Mouse (Mus musculus) kidney, postnatal 0 days (tissue): ENCODE results near the gene Ubac2. TPM values are rescaled to one million over a fixed set of nuclear protein-coding genes. Genes with fewer than 3 reads are reported as not detected.

Source experiments
- ATAC-seq: fragments of 200-750 bp; cut with Nextera tagmentation; replicated peaks from 2 replicates; pipeline ENCODE4 v1.8.0; 2017; ENCODE audit warnings: low read depth, moderate number of reproducible peaks, moderate TSS enrichment, moderate library complexity; ENCODE audit not compliant: low FRiP score
- DNase-seq: peaks from one replicate; pipeline ENCODE4 v3.0.0-alpha.2; 2016; ENCODE audit warnings: low spot score
- H3K27ac ChIP-seq: fragments of 300-500 bp; sonication (generic); 2 replicates; pipeline ENCODE4 v1.5.1; 2014; ENCODE audit warnings: mild to moderate bottlenecking
- H3K27me3 ChIP-seq: fragments of 300-500 bp; sonication (generic); 2 replicates; pipeline ENCODE4 v1.6.1; 2014; ENCODE audit warnings: low read length, mixed read lengths; ENCODE audit not compliant: insufficient read depth
- H3K36me3 ChIP-seq: fragments of 300-500 bp; sonication (generic); 2 replicates; pipeline ENCODE4 v1.6.1; 2014; ENCODE audit warnings: low read length, mixed read lengths; ENCODE audit not compliant: insufficient read depth
- H3K4me1 ChIP-seq: fragments of 300-500 bp; sonication (generic); replicated peaks from 2 replicates; pipeline ENCODE4 v1.6.1; 2014; ENCODE audit warnings: antibody characterized with exemption, low read length, mixed read lengths; ENCODE audit not compliant: insufficient read depth
- H3K4me2 ChIP-seq: fragments of 300-500 bp; sonication (generic); 2 replicates; pipeline ENCODE4 v1.6.1; 2014; ENCODE audit warnings: mild to moderate bottlenecking, low read length, moderate library complexity, mixed read lengths
- H3K4me3 ChIP-seq: fragments of 300-500 bp; sonication (generic); replicated peaks from 2 replicates; pipeline ENCODE4 v1.5.1; 2014; ENCODE audit warnings: low read depth, low read length
- H3K9ac ChIP-seq: fragments of 300-500 bp; sonication (generic); 2 replicates; pipeline ENCODE4 v1.6.1; 2014; ENCODE audit warnings: low read depth, low read length
- H3K9me3 ChIP-seq: fragments of 300-500 bp; sonication (generic); replicated peaks from 2 replicates; pipeline ENCODE4 v1.6.1; 2016; ENCODE audit warnings: low read length, inconsistent platforms, mixed read lengths
- CTCF ChIP-seq: IDR thresholded peaks from 2 replicates; pipeline ENCODE4 v1.5.1; 2016; ENCODE audit warnings: antibody characterized with exemption, low read depth, mild to moderate bottlenecking, moderate library complexity
- WGBS: fragments of 180-500 bp; shearing (Covaris S2); extraction: QIAGEN DNeasy Blood & Tissue Kit; methylation state at CpG from one replicate; pipeline ENCODE4 v1.1.7; 2014; 5-methylcytosine and 5-hydroxymethylcytosine counted together
- polyA plus RNA-seq: library from polyadenylated mRNA; unstranded; fragments of >200 nt; fragmentation: Nextera tagmentation; extraction: Ambion mirVana; gene quantifications from 2 replicates; pipeline ENCODE4 v1.2.1, GENCODE M21; 2015

The Ubac2 gene
- polyA plus RNA-seq, 1 experiment from 2014 or later = 70.2 TPM

DNA sequence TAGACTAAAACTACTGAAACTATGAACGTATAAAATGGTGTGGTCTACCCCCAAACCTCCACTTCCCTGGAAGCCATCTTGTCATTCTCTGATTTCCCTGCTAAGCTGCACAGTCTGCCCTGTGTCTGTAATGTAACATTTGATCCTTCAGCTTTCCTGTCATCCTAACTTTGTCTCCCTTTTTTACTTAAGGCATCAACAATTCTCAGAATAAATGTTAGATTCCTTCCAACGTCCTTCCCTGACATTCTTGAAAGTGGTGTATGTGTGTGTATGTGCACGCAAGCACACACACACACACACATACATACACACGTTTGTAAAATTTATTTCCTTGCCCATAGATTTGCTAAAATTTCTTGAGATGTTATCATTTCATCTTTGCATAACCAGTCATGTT, 81.6 kb downstream of the Ubac2 start:
- Histone ChIP-seq H3K4me2 (no peak overlapping the region), H3K9ac (no peak overlapping the region), H3K27me3 (no peaks in the 10 kb centered on the region), H3K9me3 (no peaks in the 10 kb centered on the region), H3K36me3 (no peaks in the 10 kb centered on the region), H3K4me1 (peaks cover 25% of the 10 kb centered on the region), H3K27ac (no peak overlapping the region), H3K4me3 (no peak overlapping the region)
- ATAC-seq (no peak), DNase-seq (no peak)
- no peak for TF ChIP-seq CTCF
- WGBS = 85% methylated on average over 4 of the region's 4 CpGs

DNA sequence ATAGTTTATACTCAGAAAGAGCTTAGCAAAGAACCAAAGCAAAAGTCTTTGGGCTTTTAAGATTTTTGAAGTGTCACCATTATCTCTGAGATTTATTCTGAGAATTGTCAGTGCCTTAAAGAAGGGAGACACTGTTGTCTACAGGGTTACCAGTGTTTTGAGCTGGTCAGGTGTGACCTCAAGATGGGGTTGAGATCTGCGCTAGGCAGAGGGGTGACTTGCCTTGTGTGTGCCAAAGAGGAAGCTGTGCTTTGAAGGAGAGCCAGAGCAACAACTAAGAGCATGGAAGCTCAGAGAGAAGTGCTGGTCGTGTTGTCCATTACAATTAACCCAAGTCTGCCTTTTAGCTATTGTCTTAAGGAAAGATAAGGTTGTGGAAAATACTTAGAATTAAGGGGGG, 82.1 kb downstream of the Ubac2 start:
- no peaks in the 10 kb centered on the region for H3K36me3 ChIP-seq
- no peak overlapping the region for H3K27ac ChIP-seq
- WGBS = 77% methylated on average over 2 of the region's 2 CpGs
- H3K4me1 ChIP-seq = peaks cover 25% of the 10 kb centered on the region
- H3K9me3 ChIP-seq = no peaks in the 10 kb centered on the region
- H3K4me2 ChIP-seq = no peak overlapping the region
- H3K27me3 ChIP-seq = no peaks in the 10 kb centered on the region
- ATAC-seq = no peak
- DNase-seq = no peak
- H3K9ac ChIP-seq = no peak overlapping the region
- TF ChIP-seq CTCF = no peak
- no peak overlapping the region for H3K4me3 ChIP-seq

DNA sequence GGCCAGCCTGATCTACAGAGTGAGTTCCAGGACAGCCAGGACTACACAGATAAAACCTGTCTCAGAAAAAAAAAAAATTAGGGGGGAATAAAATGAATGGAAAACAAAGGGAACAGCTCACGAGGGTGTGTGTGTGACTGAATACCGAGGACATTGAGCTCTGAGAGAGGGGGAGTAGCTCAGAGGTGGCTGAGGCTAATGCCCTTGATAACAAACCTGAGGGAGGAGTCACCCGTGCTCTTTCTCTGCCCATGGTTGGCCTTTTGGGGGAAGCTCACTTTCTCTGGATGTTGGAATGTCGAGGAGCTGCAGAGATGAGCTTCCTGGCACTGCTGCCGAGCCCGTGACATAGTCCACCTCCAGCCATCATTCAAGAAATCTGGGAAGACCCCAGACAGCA, 82.6 kb downstream of the Ubac2 start:
- no peak overlapping the region for H3K4me2 ChIP-seq
- no peak for TF ChIP-seq CTCF
- H3K4me3 ChIP-seq = no peak overlapping the region
- H3K27ac ChIP-seq = no peak overlapping the region
- DNase-seq (no peak), ATAC-seq (no peak)
- H3K27me3 ChIP-seq = no peaks in the 10 kb centered on the region
- no peaks in the 10 kb centered on the region for H3K36me3 ChIP-seq
- H3K4me1 ChIP-seq = peaks cover 25% of the 10 kb centered on the region
- 35% methylated on average over 6 of the region's 6 CpGs for WGBS
- no peak overlapping the region for H3K9ac ChIP-seq
- H3K9me3 ChIP-seq = no peaks in the 10 kb centered on the region

DNA sequence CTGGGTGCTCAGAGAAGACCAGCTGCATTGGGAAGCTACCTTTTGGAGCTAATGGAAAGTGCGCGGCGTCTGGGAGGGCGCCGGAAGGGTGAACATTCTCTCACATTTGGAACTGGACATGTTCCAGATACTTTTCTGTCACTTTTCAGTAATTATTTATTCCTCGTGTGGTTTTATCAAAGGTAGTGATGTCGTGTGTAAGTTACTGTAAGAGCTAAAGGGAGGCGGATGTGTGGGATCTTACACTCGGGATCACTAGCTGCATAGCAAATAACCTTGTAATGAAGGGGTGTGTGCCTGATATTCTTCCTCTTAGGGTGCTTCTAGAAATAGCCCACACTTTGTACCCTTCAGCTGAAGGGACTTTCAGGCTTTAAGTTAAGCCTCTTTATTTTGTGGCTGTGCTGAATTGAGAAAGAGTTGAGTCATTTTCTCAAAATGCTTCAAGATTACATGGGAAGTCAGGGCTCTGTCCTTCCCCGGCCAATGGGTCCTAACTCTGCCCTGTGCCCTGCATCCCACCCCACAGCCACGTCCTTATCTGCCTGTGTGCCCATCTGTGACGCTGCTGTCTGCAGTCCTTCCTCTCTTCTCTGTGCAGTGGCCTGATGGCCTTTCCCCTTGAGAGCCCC, 83.2 kb downstream of the Ubac2 start:
- peaks cover 25% of the 10 kb centered on the region for H3K4me1 ChIP-seq
- H3K4me2 ChIP-seq = no peak overlapping the region
- 58% methylated on average over 12 of the region's 12 CpGs for WGBS
- no peaks in the 10 kb centered on the region for H3K9me3 ChIP-seq
- no peak overlapping the region for H3K9ac ChIP-seq
- no peak overlapping the region for H3K27ac ChIP-seq
- no peaks in the 10 kb centered on the region for H3K36me3 ChIP-seq
- DNase-seq (no peak), ATAC-seq (peak; percentile 38; the same call in 1 of the 2 replicates)
- H3K4me3 ChIP-seq = no peak overlapping the region
- TF ChIP-seq CTCF = no peak
- no peaks in the 10 kb centered on the region for H3K27me3 ChIP-seq

DNA sequence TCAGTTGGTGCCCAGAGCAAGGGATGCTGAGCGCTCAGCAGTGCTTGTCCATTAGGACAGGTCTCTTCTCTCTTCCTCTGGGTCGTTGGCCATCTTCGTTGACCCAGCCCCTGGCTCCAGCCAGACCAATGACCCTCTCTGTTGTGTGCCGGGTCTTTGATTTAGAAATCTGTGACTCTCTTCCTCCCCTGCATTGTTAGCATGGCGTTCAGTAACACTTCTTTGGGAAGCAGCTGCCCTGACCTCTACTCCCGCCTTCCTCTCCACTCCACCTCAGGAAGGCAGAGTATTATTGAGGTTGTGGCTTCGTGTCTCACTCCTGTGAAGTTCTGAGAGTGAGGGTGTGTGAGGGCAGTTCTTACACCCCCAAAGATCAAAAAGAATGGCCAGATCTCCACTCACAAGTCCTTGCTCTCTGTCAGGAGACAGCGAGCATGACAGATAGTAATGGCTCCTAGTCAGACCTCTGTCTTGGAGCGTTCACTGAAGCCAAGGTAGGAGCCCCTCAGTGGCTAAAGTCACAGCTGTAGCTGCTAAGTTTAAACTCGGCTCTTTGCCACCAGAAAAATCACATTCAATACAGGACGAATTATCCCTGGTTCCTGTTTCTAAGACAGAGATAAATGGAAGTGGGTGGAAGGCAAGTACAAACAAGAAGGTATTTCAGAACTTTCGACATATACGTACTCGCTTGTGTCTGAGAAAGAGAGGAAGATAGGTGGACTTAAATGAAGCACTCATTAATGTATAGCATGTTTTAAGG, 83.9 kb downstream of the Ubac2 start:
- 43% methylated on average over 14 of the region's 14 CpGs for WGBS
- no peak; the same call in 1 of the 2 replicates for ATAC-seq

DNA sequence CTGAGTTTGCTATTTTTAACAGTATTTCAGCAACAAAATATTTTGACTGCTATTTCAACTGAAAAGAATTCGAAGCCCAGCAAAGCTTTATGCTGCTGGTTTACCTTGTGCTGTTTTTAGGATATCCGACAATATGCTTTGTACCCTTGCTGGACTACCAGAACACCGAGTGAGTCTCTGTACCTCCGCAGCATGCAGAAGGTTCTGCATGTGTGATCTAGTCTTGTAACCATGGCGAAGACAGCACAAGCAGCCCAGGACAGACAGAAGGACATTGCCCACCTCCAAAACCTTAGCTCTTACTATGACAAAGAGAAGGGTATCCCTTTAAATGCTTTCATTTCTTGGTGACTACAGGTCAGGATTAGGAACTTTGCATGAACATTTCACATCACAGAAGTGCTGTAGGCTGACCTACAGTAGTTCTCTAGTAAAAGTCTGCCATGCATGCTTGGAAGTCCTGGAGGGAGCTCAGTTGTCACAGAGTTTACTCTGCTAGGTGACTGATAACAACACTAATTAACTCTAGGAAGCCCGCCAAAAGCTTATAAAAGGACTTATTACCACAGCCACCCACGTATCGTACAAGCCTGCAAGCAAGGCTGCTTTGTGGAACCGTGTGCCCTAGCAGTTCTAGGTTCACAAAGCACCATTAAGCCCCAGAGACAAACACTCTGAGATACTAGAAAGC, 85.0 kb downstream of the Ubac2 start:
- H3K27ac ChIP-seq = no peak overlapping the region
- H3K4me3 ChIP-seq = no peak overlapping the region
- WGBS = 48% methylated on average over 9 of the region's 9 CpGs
- peak overlapping the region; percentile 23; the same call in 1 of the 2 replicates for H3K4me2 ChIP-seq
- no peak overlapping the region for H3K9ac ChIP-seq
- H3K4me1 ChIP-seq = peaks cover 25% of the 10 kb centered on the region
- TF ChIP-seq CTCF = no peak
- ATAC-seq (no peak), DNase-seq (peak; percentile 66)
- no peaks in the 10 kb centered on the region for H3K9me3 ChIP-seq
- no peaks in the 10 kb centered on the region for H3K36me3 ChIP-seq
- no peaks in the 10 kb centered on the region for H3K27me3 ChIP-seq

More for the DNA sequence above, 83.9 kb downstream of the Ubac2 start:
- no peaks in the 10 kb centered on the region for H3K9me3 ChIP-seq
- H3K4me3 ChIP-seq = no peak overlapping the region
- TF ChIP-seq CTCF = no peak
- DNase-seq = peak; percentile 46
- peaks cover 25% of the 10 kb centered on the region for H3K4me1 ChIP-seq
- no peak overlapping the region for H3K9ac ChIP-seq
- H3K27me3 ChIP-seq = no peaks in the 10 kb centered on the region
- no peak overlapping the region for H3K27ac ChIP-seq
- no peaks in the 10 kb centered on the region for H3K36me3 ChIP-seq
- no peak overlapping the region for H3K4me2 ChIP-seq
